ENCODE assay signal across 8 mouse cellular contexts in the genomic region with DNA sequence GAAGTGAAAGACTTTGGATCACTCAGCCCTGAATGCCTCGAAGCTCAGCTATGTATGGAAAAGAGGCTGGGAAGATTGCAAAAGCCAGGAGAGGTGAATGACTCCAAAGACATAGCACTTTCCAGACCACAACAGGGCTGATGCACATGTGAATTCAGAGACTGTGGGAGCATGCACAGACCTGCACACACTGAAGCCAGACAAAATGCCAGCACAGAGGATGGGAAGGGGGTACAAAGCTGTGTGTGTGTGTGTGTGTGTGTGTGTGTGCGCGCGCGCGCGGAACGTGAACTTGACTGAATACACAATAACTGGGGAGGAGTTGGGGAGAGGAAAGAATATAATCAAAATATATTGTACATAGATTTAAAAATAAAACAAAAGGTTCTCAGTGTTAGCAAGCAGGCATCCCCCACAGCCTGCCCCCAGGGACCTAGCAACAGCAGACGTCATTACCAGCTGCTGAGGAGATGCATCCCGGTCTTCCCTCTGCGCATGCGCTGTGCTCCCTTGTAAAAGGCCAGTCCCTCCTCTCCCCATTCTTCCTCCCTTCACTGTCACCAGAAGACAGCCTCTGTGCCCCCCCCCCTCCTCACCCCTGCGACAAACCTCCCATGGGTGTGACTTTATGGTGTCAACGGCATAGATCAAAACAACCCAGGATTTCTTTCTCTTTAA.
DNase-seq lines count a peak whose midpoint lies in the region; ATAC-seq lines count a peak whose summit lies in the region.

No protein-coding gene starts in this region.

- H3K27me3 ChIP-seq in intestine, embryonic 16.5 days (replicated peaks; ENCODE audit: control insufficient read depth, insufficient read depth, low read length), result no peaks in the 10 kb centered on the region

- DNase-seq in right cerebral cortex, adult 18-20 months, result peak; percentile 59
- no peak for DNase-seq in right cerebral cortex, postnatal 25 days
- DNase-seq in frontal cortex, postnatal 10 days (ENCODE audit: low spot score in 2 of 2), result peak; percentile 44 to 57
- peak; percentile 70 to 72 for DNase-seq in heart, postnatal 36 days
- peak; percentile 29 to 35 for DNase-seq in layer of hippocampus, postnatal 14 days (ENCODE audit: low spot score in 2 of 2)
- peak; percentile 8 to 18 for DNase-seq in right cerebral cortex, adult 2 months (ENCODE audit: low spot score in 2 of 2)

- H3K9ac ChIP-seq in intestine, embryonic 16.5 days (ENCODE audit: low read depth, low read length), result no peak overlapping the region

- no peaks in the 10 kb centered on the region for H3K36me3 ChIP-seq in intestine, embryonic 16.5 days (ENCODE audit: control insufficient read depth, insufficient read depth, low read length)

- no peak overlapping the region for H3K4me3 ChIP-seq in intestine, embryonic 16.5 days (ENCODE audit: low read length)

- intact Hi-C loops in heart, postnatal 36 days (cut with DNase I), result no loop called here

- H3K4me2 ChIP-seq in intestine, embryonic 16.5 days (ENCODE audit: low read depth, low read length), result no peak overlapping the region

- WGBS in intestine, embryonic 16.5 days, result 71% methylated on average over 14 of the region's 14 CpGs

- no peak overlapping the region for H3K27ac ChIP-seq in intestine, embryonic 16.5 days (ENCODE audit: low read length)

- no peaks in the 10 kb centered on the region for H3K4me1 ChIP-seq in intestine, embryonic 16.5 days (ENCODE audit: control insufficient read depth, insufficient read depth, low read length)

- no peaks in the 10 kb centered on the region for H3K9me3 ChIP-seq in intestine, embryonic 16.5 days (ENCODE audit: control insufficient read depth, low read length)

- no peak for ATAC-seq in cerebellum, adult (ENCODE audit: insufficient number of reproducible peaks, low FRiP score, low TSS enrichment)
- no peak for ATAC-seq in intestine, embryonic 16.5 days
